Mouse (Mus musculus) stomach, embryonic 15.5 days (tissue): ENCODE results near the gene Ccdc106. TPM values are rescaled to one million over a fixed set of nuclear protein-coding genes. Genes with fewer than 3 reads are reported as not detected.

Experiments used
- ATAC-seq: fragments of 200-750 bp; cut with Nextera tagmentation; 2 replicates; pipeline ENCODE4 v1.8.0; 2017; ENCODE audit warnings: low read depth, moderate number of reproducible peaks, moderate TSS enrichment; ENCODE audit not compliant: insufficient read depth, low FRiP score
- H3K27ac ChIP-seq: fragments of 300-500 bp; sonication (generic); 2 replicates; pipeline ENCODE4 v1.5.1; 2015; ENCODE audit warnings: mild to moderate bottlenecking, inconsistent platforms
- H3K27me3 ChIP-seq: fragments of 300-500 bp; sonication (generic); replicated peaks from 2 replicates; pipeline ENCODE4 v1.6.1; 2015; ENCODE audit warnings: inconsistent platforms
- H3K36me3 ChIP-seq: fragments of 300-500 bp; sonication (generic); 2 replicates; pipeline ENCODE4 v1.6.1; 2015; ENCODE audit warnings: inconsistent platforms
- H3K4me1 ChIP-seq: fragments of 300-500 bp; sonication (generic); 2 replicates; pipeline ENCODE4 v1.6.1; 2015; ENCODE audit warnings: inconsistent platforms
- H3K4me2 ChIP-seq: fragments of 300-500 bp; sonication (generic); 2 replicates; pipeline ENCODE4 v1.6.1; 2015; ENCODE audit warnings: mild to moderate bottlenecking, inconsistent platforms
- H3K4me3 ChIP-seq: fragments of 300-500 bp; sonication (generic); replicated peaks from 2 replicates; pipeline ENCODE4 v1.5.1; 2015; ENCODE audit warnings: inconsistent platforms
- H3K9ac ChIP-seq: fragments of 300-500 bp; sonication (generic); 2 replicates; pipeline ENCODE4 v1.6.1; 2015; ENCODE audit warnings: inconsistent platforms
- H3K9me3 ChIP-seq: fragments of 300-500 bp; sonication (generic); 2 replicates; pipeline ENCODE4 v1.6.1; 2016; ENCODE audit warnings: inconsistent platforms
- WGBS: fragments of 180-500 bp; shearing (Covaris S2); methylation state at CpG from one replicate; pipeline ENCODE4 v1.1.7; 2015; 5-methylcytosine and 5-hydroxymethylcytosine counted together
- polyA plus RNA-seq: library from polyadenylated mRNA; unstranded; fragments of >200 nt; fragmentation: Nextera tagmentation; extraction: Ambion mirVana; gene quantifications from 2 replicates; pipeline ENCODE4 v1.2.1, GENCODE M21; 2015

Ccdc106 gene
- polyA plus RNA-seq, 1 experiment from 2014 or later: 20.8 TPM

DNA sequence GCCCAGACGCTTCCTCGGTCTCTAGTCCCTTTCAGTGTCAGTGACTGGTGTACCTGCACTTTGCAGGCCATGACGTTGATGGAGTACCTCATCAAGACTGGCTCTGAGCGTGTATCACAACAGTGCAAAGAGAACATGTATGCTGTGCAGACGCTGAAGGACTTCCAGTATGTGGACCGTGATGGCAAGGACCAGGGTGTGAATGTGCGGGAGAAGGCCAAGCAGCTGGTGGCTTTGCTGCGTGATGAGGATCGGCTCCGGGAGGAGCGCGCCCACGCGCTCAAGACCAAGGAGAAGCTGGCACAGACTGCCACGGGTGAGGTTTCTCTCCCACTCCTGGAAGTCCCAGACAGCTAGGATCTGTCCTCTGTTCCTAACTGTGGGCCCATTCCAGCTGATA, 69.5 kb downstream of the Ccdc106 start:
- 88% methylated on average over 15 of the region's 15 CpGs for WGBS

DNA sequence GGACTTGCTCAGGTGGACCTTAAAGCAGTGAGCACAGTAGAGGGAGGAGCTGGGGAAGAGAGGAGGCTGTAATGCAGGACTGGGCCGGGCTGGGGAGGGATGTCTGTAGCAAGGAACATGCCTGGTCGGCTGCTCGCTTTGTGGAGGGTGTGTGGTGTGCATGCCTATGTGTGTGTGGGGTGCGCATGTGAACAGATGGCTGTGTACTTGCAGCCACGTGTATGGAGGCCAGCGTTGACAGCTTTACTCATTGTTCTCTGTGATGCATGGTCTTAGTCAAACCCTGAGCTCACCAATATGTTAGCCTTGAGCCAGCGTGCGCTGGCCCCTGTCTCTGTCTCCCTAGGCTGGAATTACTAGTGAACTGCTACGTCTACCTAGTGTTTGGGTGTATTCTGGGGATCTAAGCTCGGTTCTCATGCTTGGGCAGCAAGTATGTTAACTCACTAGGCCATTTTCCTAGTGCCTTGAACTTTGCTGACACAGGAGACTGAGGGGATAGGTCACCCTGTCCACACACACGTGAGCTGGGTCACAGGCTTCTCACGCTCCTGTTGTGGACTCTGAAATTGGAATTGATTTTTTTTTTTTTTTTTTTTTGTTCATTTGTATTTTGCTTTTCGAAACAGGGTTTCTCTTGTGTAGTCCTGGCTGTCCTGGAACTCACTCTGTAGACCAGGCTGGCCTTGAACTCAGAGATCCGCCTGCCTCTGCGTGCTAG, 70.8 kb downstream of the Ccdc106 start:
- ATAC-seq: no peak
- WGBS: 89% methylated on average over 15 of the region's 15 CpGs

More for the DNA sequence above, 69.5 kb downstream of the Ccdc106 start:
- H3K9ac ChIP-seq: no peak overlapping the region
- H3K4me3 ChIP-seq: no peak overlapping the region
- ATAC-seq: no peak
- H3K4me1 ChIP-seq: no peaks in the 10 kb centered on the region
- no peak overlapping the region for H3K4me2 ChIP-seq
- H3K36me3 ChIP-seq: peaks cover 44% of the 10 kb centered on the region
- H3K27ac ChIP-seq: no peak overlapping the region
- no peaks in the 10 kb centered on the region for H3K9me3 ChIP-seq
- H3K27me3 ChIP-seq: no peaks in the 10 kb centered on the region

DNA sequence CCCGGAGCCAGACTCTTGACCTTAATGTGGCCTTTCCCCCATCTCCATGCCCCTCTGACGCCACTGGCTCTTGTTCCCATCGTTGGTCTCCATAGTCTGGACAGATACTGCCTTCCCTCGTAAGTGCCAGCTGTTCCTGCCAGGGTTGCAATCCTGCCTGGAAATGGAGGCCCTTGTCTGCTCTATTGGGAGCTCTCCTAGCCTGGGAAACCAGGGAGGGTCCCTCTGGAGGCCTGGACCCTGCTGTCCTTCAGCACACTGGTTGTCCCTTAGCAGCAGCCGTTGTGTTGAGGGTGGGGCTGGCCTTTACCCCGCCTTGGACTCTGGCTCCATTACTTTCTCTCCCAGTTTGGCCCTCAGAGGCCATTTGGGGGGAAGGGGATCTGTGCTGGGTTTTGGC, 72.0 kb downstream of the Ccdc106 start:
- Histone ChIP-seq H3K4me3 (no peak overlapping the region), H3K36me3 (peaks cover 58% of the 10 kb centered on the region), H3K27me3 (no peaks in the 10 kb centered on the region), H3K4me1 (no peaks in the 10 kb centered on the region), H3K9ac (no peak overlapping the region), H3K27ac (no peak overlapping the region), H3K4me2 (no peak overlapping the region), H3K9me3 (no peaks in the 10 kb centered on the region)
- 73% methylated on average over 6 of the region's 6 CpGs for WGBS
- no peak for ATAC-seq

More for the DNA sequence above, 70.8 kb downstream of the Ccdc106 start:
- Histone ChIP-seq H3K27ac (no peak overlapping the region), H3K9me3 (no peaks in the 10 kb centered on the region), H3K9ac (no peak overlapping the region), H3K36me3 (peaks cover 49% of the 10 kb centered on the region), H3K4me2 (no peak overlapping the region), H3K4me1 (no peaks in the 10 kb centered on the region), H3K27me3 (no peaks in the 10 kb centered on the region), H3K4me3 (no peak overlapping the region)

DNA sequence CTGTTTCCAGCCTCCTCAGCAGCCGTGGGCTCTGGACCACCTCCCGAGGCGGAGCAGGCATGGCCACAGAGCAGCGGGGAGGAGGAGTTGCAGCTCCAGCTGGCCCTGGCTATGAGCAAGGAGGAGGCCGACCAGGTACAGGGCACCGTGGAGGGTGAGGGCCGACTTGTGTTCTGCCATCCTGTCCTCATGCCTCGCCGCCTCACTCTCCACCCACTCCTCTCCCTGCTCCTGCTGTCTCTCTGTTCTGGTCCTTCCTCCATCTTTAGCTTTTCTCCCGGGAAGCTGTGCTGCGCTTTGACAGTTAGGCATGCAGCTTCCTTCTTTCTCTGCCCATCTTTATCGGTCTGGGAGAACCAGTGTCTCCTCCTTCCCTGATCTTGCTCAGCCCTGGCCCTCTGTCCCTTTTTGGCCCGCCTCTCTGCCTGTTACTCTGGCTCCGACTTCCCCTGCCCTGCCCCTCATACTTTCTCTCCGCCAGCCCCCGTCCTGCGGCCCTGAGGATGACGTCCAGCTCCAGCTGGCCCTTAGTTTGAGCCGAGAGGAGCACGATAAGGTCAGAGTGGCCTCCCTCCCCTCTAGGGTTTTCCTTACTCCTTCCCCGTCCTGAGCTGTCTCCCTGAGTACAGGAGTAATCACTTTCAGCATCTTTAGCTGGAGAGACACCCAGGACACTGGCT, 72.6 kb downstream of the Ccdc106 start:
- no peak overlapping the region for H3K27ac ChIP-seq
- peaks cover 64% of the 10 kb centered on the region for H3K36me3 ChIP-seq
- no peak for ATAC-seq
- no peak overlapping the region for H3K9ac ChIP-seq
- H3K4me1 ChIP-seq: no peaks in the 10 kb centered on the region
- H3K9me3 ChIP-seq: no peaks in the 10 kb centered on the region
- H3K27me3 ChIP-seq: no peaks in the 10 kb centered on the region
- 80% methylated on average over 21 of the region's 21 CpGs for whole genome bisulfite sequencing
- no peak overlapping the region for H3K4me2 ChIP-seq
- no peak overlapping the region for H3K4me3 ChIP-seq

DNA sequence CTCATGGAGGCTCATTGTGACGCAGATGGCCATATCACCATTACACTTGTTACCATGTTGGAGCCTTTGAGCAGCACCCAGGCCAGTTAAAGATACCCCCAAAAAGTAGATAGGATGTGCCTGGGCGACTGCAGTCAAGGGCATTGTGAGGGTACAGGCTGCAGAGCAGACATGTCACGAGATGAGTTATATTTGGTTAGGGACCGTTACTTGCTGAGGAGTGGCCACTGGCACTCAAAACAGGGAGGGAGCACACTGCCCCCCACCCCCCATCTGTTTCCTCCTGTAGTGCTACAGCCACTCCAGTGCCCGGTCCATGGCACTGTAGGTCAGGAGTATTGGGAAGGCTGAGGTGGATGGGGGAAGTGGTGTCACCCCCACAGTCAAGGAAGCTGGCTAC, 78.4 kb downstream of the Ccdc106 start:
- H3K36me3 ChIP-seq: peaks cover 38% of the 10 kb centered on the region
- no peak overlapping the region for H3K4me2 ChIP-seq
- H3K27me3 ChIP-seq: no peaks in the 10 kb centered on the region
- H3K4me1 ChIP-seq: no peaks in the 10 kb centered on the region
- no peak for ATAC-seq
- no peak overlapping the region for H3K9ac ChIP-seq
- H3K4me3 ChIP-seq: no peak overlapping the region
- H3K9me3 ChIP-seq: no peaks in the 10 kb centered on the region
- 82% methylated on average over 5 of the region's 5 CpGs for whole genome bisulfite sequencing
- no peak overlapping the region for H3K27ac ChIP-seq

DNA sequence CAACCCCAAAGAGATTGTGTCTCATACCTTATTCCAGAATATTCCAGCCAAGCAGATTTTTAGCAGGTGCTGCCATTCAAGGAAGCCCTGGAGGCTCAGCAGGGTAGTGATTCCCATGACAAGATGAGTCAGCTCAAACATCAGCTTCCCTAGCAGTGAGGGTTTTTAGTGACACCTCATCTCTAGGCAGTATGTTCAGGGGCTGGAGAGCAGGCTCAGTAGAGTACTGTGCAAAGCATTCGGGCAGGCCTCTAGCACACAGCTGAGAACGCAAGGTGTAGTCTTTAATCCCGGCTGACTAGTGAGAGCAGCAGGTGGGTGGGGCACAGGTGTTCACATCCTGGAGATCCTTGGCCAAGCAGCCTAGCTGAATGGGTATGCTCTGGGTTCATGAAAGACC, 79.4 kb downstream of the Ccdc106 start:
- WGBS: 80% methylated on average over 3 of the region's 3 CpGs
- ATAC-seq: no peak
- Histone ChIP-seq H3K4me3 (no peak overlapping the region), H3K36me3 (peaks cover 35% of the 10 kb centered on the region), H3K27ac (no peak overlapping the region), H3K4me2 (no peak overlapping the region), H3K9ac (no peak overlapping the region), H3K27me3 (no peaks in the 10 kb centered on the region), H3K4me1 (no peaks in the 10 kb centered on the region), H3K9me3 (no peaks in the 10 kb centered on the region)

DNA sequence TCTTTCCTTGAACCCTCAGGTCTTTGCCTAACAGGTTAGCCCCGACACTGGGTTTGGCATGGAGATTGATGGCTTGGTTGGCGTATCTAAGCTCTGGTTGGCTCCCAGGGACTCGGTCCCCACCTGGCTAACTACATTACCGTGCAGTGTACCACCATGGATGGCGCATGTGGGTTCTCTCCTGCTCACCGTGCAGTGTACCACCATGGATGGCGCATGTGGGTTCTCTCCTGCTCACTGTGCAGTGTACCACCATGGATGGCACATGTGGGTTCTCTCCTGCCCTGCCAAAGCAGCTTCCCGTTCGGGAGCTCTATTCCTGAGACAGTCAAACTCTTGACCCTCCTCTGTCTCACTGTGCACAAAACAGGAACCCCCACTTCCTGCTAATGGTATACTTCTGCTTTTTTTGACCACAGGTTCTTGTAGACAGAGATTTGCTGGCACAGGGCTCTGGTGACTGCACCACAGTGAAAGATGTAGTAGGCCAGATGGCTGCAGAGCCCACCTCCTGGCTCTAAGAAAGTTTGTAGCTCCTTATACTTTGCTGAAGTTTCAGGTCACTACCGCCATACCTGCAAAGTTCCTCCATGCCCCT, 80.8 kb downstream of the Ccdc106 start:
- H3K9ac ChIP-seq: no peak overlapping the region
- H3K4me3 ChIP-seq: no peak overlapping the region
- H3K4me2 ChIP-seq: no peak overlapping the region
- WGBS: 81% methylated on average over 10 of the region's 10 CpGs
- H3K9me3 ChIP-seq: no peaks in the 10 kb centered on the region
- no peak overlapping the region for H3K27ac ChIP-seq
- H3K27me3 ChIP-seq: no peaks in the 10 kb centered on the region
- no peak for ATAC-seq
- no peaks in the 10 kb centered on the region for H3K4me1 ChIP-seq
- peaks cover 22% of the 10 kb centered on the region for H3K36me3 ChIP-seq

DNA sequence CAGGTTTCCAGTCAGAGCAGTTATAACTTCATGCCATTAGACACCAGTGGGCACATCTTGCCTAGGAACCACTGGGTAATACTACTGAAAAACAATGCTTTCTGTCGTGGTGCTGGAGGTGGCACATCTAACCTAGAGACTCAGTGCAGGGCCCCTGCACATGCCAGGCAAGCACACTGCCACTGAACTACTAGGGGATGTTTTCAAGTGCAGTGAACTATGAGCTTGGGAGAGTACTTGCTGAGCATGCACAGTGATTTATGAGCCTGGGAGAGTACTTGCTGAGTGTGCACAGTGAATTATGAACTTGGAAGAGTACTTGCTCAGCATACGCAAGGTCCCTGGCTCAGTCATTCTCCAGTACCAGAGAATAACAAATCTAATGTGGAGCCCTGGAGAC, 82.2 kb downstream of the Ccdc106 start:
- H3K9me3 ChIP-seq: no peaks in the 10 kb centered on the region
- H3K4me3 ChIP-seq: no peak overlapping the region
- no peak overlapping the region for H3K9ac ChIP-seq
- no peak for ATAC-seq
- 83% methylated on average over 2 of the region's 2 CpGs for WGBS
- H3K27ac ChIP-seq: no peak overlapping the region
- peaks cover 12% of the 10 kb centered on the region for H3K36me3 ChIP-seq
- no peak overlapping the region for H3K4me2 ChIP-seq
- no peaks in the 10 kb centered on the region for H3K4me1 ChIP-seq
- no peaks in the 10 kb centered on the region for H3K27me3 ChIP-seq

DNA sequence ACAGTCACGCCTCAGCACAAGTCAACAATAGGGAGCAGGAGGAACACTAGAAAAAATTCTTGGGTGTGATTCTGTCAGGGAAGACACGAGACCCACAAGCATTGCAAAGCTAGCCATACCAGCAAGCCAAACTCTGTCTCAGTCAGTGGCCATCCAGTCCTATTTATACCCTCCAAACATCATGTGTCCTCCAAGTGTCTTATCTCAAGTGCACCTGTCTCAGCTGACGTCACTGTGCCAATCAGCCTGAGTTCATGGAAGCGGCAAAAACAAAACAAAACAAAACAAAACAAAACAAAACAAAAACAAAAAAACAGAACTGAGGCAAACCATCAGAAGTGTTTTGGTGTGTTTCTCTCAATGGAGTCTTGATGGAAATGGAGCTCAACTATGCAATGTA, 87.9 kb downstream of the Ccdc106 start:
- H3K9me3 ChIP-seq: no peaks in the 10 kb centered on the region

DNA sequence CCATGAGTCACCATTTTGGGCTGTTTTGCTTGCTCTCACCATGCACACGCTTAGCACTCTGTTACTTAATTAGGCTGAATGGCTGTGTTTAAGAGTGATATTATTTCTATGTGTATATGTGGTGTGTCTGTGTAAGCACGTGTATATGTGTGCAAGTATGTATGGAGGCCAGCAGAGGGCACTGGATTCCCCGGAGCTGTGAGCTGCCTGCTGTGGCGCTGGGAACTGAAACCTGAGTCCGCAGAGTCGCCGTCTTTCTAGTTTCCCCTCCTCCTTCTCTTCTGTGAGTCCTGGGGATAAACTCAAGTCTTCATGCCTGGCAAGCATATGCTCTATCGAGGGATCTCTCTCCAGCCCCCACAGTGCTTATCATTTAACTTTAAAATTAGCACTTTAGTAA, 88.9 kb downstream of the Ccdc106 start:
- Histone ChIP-seq H3K4me3 (no peak overlapping the region), H3K27ac (no peak overlapping the region), H3K27me3 (no peaks in the 10 kb centered on the region), H3K4me2 (no peak overlapping the region), H3K9ac (no peak overlapping the region), H3K36me3 (no peaks in the 10 kb centered on the region), H3K9me3 (no peaks in the 10 kb centered on the region), H3K4me1 (no peaks in the 10 kb centered on the region)
- 79% methylated on average over 8 of the region's 8 CpGs for WGBS
- ATAC-seq: no peak

More for the DNA sequence above, 87.9 kb downstream of the Ccdc106 start:
- H3K9ac ChIP-seq: no peak overlapping the region
- no peaks in the 10 kb centered on the region for H3K4me1 ChIP-seq
- no peak overlapping the region for H3K27ac ChIP-seq
- no peak for ATAC-seq
- H3K4me3 ChIP-seq: no peak overlapping the region
- no peaks in the 10 kb centered on the region for H3K36me3 ChIP-seq
- WGBS: 74% methylated on average over 4 of the region's 4 CpGs
- no peak overlapping the region for H3K4me2 ChIP-seq
- H3K27me3 ChIP-seq: no peaks in the 10 kb centered on the region
